Mouse (Mus musculus) hindbrain, postnatal 0 days (tissue): ENCODE measurements around the gene Aloxe3. TPM values are rescaled to one million over a fixed set of nuclear protein-coding genes. Genes with fewer than 3 reads are reported as not detected.

ENCODE experiments used
- ATAC-seq: fragments of 200-750 bp; cut with Nextera tagmentation; 2 replicates; pipeline ENCODE4 v1.8.0; 2017; ENCODE audit warnings: mild to moderate bottlenecking, moderate TSS enrichment, moderate library complexity
- DNase-seq: peaks from one replicate; pipeline ENCODE4 v3.0.0-alpha.2; 2015; ENCODE audit warnings: low spot score
- H3K27ac ChIP-seq: fragments of 300-500 bp; sonication (generic); 2 replicates; pipeline ENCODE4 v1.5.1; 2014; ENCODE audit warnings: mild to moderate bottlenecking
- H3K27me3 ChIP-seq: fragments of 300-500 bp; sonication (generic); 2 replicates; pipeline ENCODE4 v1.6.1; 2014; ENCODE audit warnings: low read length, mixed read lengths; ENCODE audit not compliant: insufficient read depth
- H3K36me3 ChIP-seq: fragments of 300-500 bp; sonication (generic); 2 replicates; pipeline ENCODE4 v1.6.1; 2014; ENCODE audit warnings: low read length, mixed read lengths; ENCODE audit not compliant: insufficient read depth
- H3K4me1 ChIP-seq: fragments of 300-500 bp; sonication (generic); 2 replicates; pipeline ENCODE4 v1.6.1; 2014; ENCODE audit warnings: antibody characterized with exemption, low read length, mixed read lengths; ENCODE audit not compliant: insufficient read depth
- H3K4me2 ChIP-seq: fragments of 300-500 bp; sonication (generic); 2 replicates; pipeline ENCODE4 v1.6.1; 2014; ENCODE audit warnings: low read depth, mild to moderate bottlenecking, low read length, moderate library complexity, mixed read lengths
- H3K4me3 ChIP-seq: fragments of 300-500 bp; sonication (generic); 2 replicates; pipeline ENCODE4 v1.5.1; 2014; ENCODE audit warnings: low read length
- H3K9ac ChIP-seq: fragments of 300-500 bp; sonication (generic); replicated peaks from 2 replicates; pipeline ENCODE4 v1.6.1; 2014; ENCODE audit warnings: mild to moderate bottlenecking, low read length, moderate library complexity, mixed read lengths
- H3K9me3 ChIP-seq: fragments of 300-500 bp; sonication (generic); 2 replicates; pipeline ENCODE4 v1.6.1; 2016; ENCODE audit warnings: low read length, mixed read lengths
- CTCF ChIP-seq: IDR thresholded peaks from 2 replicates; pipeline ENCODE4 v1.5.1; 2016; ENCODE audit warnings: antibody characterized with exemption, control low read depth, low read depth
- WGBS: fragments of 180-500 bp; shearing (Covaris S2); extraction: QIAGEN DNeasy Blood & Tissue Kit; methylation state at CpG from one replicate; pipeline ENCODE4 v1.1.7; 2014; 5-methylcytosine and 5-hydroxymethylcytosine counted together
- polyA plus RNA-seq: library from polyadenylated mRNA; unstranded; fragments of >200 nt; fragmentation: Nextera tagmentation; extraction: Ambion mirVana; gene quantifications from 2 replicates; pipeline ENCODE4 v1.2.1, GENCODE M21; 2015
- total RNA-seq: library from RNA; depleted of rRNA; stranded (reverse); fragments of >200 nt; gene quantifications from 2 replicates; pipeline ENCODE4 v1.2.3, GENCODE M21; 2014

Aloxe3 gene
- total and polyA plus RNA-seq, 2 experiments from 2014 or later: 12.5 to 13.0 TPM

GRCm38 (mm10) chr11:69150444-69150843, 24.7 kb downstream of the Aloxe3 start:
- DNase-seq (peak; percentile 87), ATAC-seq (peak; percentile 35; the same call in 1 of the 2 replicates)
- no peaks in the 10 kb centered on the region for H3K4me1 ChIP-seq
- no peaks in the 10 kb centered on the region for H3K36me3 ChIP-seq
- H3K27me3 ChIP-seq: no peaks in the 10 kb centered on the region
- H3K27ac ChIP-seq: no peak overlapping the region
- no peak overlapping the region for H3K4me3 ChIP-seq
- H3K9ac ChIP-seq: no peak overlapping the region
- peak; percentile 75 for TF ChIP-seq CTCF
- H3K4me2 ChIP-seq: peak overlapping the region; percentile 37
- H3K9me3 ChIP-seq: no peaks in the 10 kb centered on the region
- WGBS: 5% methylated on average over 7 of the region's 7 CpGs

- no peak for TF ChIP-seq CTCF
- Histone ChIP-seq H3K9ac (no peak overlapping the region), H3K36me3 (no peaks in the 10 kb centered on the region), H3K27ac (no peak overlapping the region), H3K4me1 (no peaks in the 10 kb centered on the region), H3K4me2 (peak overlapping the region; percentile 37), H3K27me3 (no peaks in the 10 kb centered on the region), H3K4me3 (no peak overlapping the region), H3K9me3 (no peaks in the 10 kb centered on the region)
- ATAC-seq (no peak), DNase-seq (no peak)
- WGBS: 64% methylated on average over 6 of the region's 6 CpGs
Observed at GRCm38 (mm10) chr11:69151004-69151403, 25.3 kb downstream of the Aloxe3 start.

- 82% methylated on average over 8 of the region's 8 CpGs for WGBS
- TF ChIP-seq CTCF: no peak
- no peak for ATAC-seq
Observed at GRCm38 (mm10) chr11:69153831-69154230, 28.1 kb downstream of the Aloxe3 start.

GRCm38 (mm10) chr11:69155351-69155750, 29.7 kb downstream of the Aloxe3 start:
- H3K4me1 ChIP-seq: no peaks in the 10 kb centered on the region
- H3K9me3 ChIP-seq: no peaks in the 10 kb centered on the region
- no peak overlapping the region for H3K27ac ChIP-seq
- H3K4me3 ChIP-seq: no peak overlapping the region
- no peak overlapping the region for H3K9ac ChIP-seq
- 0 out of 2 replicates have a peak, but pooled peaks cover 2% of the 10 kb centered on the region for H3K27me3 ChIP-seq
- ATAC-seq: no peak
- H3K36me3 ChIP-seq: no peaks in the 10 kb centered on the region
- WGBS: 63% methylated on average over 1 of the region's 1 CpGs
- DNase-seq: no peak
- no peak for TF ChIP-seq CTCF
- H3K4me2 ChIP-seq: no peak overlapping the region

More at GRCm38 (mm10) chr11:69153831-69154230, 28.1 kb downstream of the Aloxe3 start:
- Histone ChIP-seq H3K36me3 (no peaks in the 10 kb centered on the region), H3K27ac (no peak overlapping the region), H3K9ac (no peak overlapping the region), H3K9me3 (no peaks in the 10 kb centered on the region), H3K4me2 (no peak overlapping the region), H3K4me1 (no peaks in the 10 kb centered on the region), H3K4me3 (no peak overlapping the region), H3K27me3 (0 out of 2 replicates have a peak, but pooled peaks cover 2% of the 10 kb centered on the region)
- DNase-seq: no peak

- WGBS: 5% methylated on average over 18 of the region's 18 CpGs
- Histone ChIP-seq H3K9me3 (no peaks in the 10 kb centered on the region), H3K27ac (no peak within 1 kb of the TSS), H3K9ac (peak within 1 kb of the TSS; percentile 9; the same call in 1 of the 2 replicates), H3K4me2 (peak within 1 kb of the TSS; percentile 51), H3K4me1 (no peaks in the 10 kb centered on the region), H3K36me3 (no peaks in the 10 kb centered on the region), H3K27me3 (0 out of 2 replicates have a peak, but pooled peaks cover 2% of the 10 kb centered on the region), H3K4me3 (peak within 1 kb of the TSS; percentile 25)
- TF ChIP-seq CTCF: no peak
- ATAC-seq (peak; percentile 61; the same call in 1 of the 2 replicates), DNase-seq (peak; percentile 51)
Observed at GRCm38 (mm10) chr11:69156800-69157199, 31.1 kb downstream of the Aloxe3 start, which contains the start of gene Alox12b. Gene Alox12b, plus strand, starts transcription at chr11:69156989.

GRCm38 (mm10) chr11:69169313-69169712, 43.6 kb downstream of the Aloxe3 start:
- Histone ChIP-seq H3K4me2 (no peak overlapping the region), H3K27me3 (no peaks in the 10 kb centered on the region), H3K9me3 (no peaks in the 10 kb centered on the region), H3K4me3 (no peak overlapping the region), H3K9ac (no peak overlapping the region), H3K36me3 (no peaks in the 10 kb centered on the region), H3K4me1 (no peaks in the 10 kb centered on the region), H3K27ac (no peak overlapping the region)
- no peak for DNase-seq
- ATAC-seq: no peak
- 80% methylated on average over 12 of the region's 12 CpGs for WGBS
- TF ChIP-seq CTCF: no peak

- 25% methylated on average over 7 of the region's 7 CpGs for WGBS
- Histone ChIP-seq H3K27me3 (no peaks in the 10 kb centered on the region), H3K4me2 (no peak overlapping the region), H3K9ac (no peak overlapping the region), H3K9me3 (no peaks in the 10 kb centered on the region), H3K27ac (no peak overlapping the region), H3K4me3 (no peak overlapping the region), H3K36me3 (no peaks in the 10 kb centered on the region), H3K4me1 (no peaks in the 10 kb centered on the region)
- ATAC-seq (no peak), DNase-seq (peak; percentile 64)
- TF ChIP-seq CTCF: peak; percentile 92
Observed at GRCm38 (mm10) chr11:69171626-69172025, 45.9 kb downstream of the Aloxe3 start.
